Mouse (Mus musculus): ENCODE measurements around the gene Pygo1. TPM values are rescaled to one million over a fixed set of nuclear protein-coding genes. Genes with fewer than 3 reads are reported as not detected.

The Pygo1 gene
- total RNA-seq, 2 experiments from 2014 or later: 8.1 to 9.1 TPM

GRCm38 (mm10) chr9:72985250-72986220, 60.1 kb downstream of the Pygo1 start, which contains the start of the genes Ccpg1os and Ccpg1:
Gene Ccpg1os (minus strand): TSS chr9:72985382.
Gene Ccpg1 (plus strand): TSS chr9:72985429.
- DNase-seq: peak; percentile 94 to 95
- intact Hi-C loops (cut with DNase I): no loop called here

- intact Hi-C loops (cut with DNase I): no loop called here
Measured at GRCm38 (mm10) chr9:72987703-72988102, 62.3 kb downstream of the Pygo1 start.

GRCm38 (mm10) chr9:72988706-72989105, 63.3 kb downstream of the Pygo1 start:
- no peak for DNase-seq
- intact Hi-C loops (cut with DNase I): no loop called here

More at GRCm38 (mm10) chr9:72987703-72988102, 62.3 kb downstream of the Pygo1 start:
- no peak for DNase-seq

- DNase-seq: no peak
Measured at GRCm38 (mm10) chr9:72991420-72991819, 66.0 kb downstream of the Pygo1 start.

GRCm38 (mm10) chr9:72992576-72992975, 67.1 kb downstream of the Pygo1 start:
- intact Hi-C loops (cut with DNase I): no loop called here
- no peak for DNase-seq

More at GRCm38 (mm10) chr9:72991420-72991819, 66.0 kb downstream of the Pygo1 start:
- intact Hi-C loops (cut with DNase I): no loop called here

- intact Hi-C loops (cut with DNase I): no loop called here
- DNase-seq: no peak
Measured at GRCm38 (mm10) chr9:72996167-72996566, 70.7 kb downstream of the Pygo1 start.

- DNase-seq: no peak
- intact Hi-C loops (cut with DNase I): no loop called here
Measured at GRCm38 (mm10) chr9:72996806-72997205, 71.4 kb downstream of the Pygo1 start.

- intact Hi-C loops (cut with DNase I): no loop called here
Measured at GRCm38 (mm10) chr9:73000487-73000886, 75.0 kb downstream of the Pygo1 start.

GRCm38 (mm10) chr9:73001314-73002011, 76.0 kb downstream of the Pygo1 start:
- intact Hi-C loops (cut with DNase I): no loop called here
- no peak for DNase-seq

More at GRCm38 (mm10) chr9:73000487-73000886, 75.0 kb downstream of the Pygo1 start:
- no peak for DNase-seq

Other genes with a start within 250 kb of the Pygo1 start
- gene Prtg, start 118.8 kb upstream of the Pygo1 start, total RNA-seq (2021): under 1 TPM; 0.12 to 0.14 TPM
- under 1 TPM; 0.17 to 0.72 TPM for gene Dyx1c1, start 33.1 kb downstream of the Pygo1 start, total RNA-seq (2021)
- gene Gm44503, start 33.2 kb downstream of the Pygo1 start, total RNA-seq (2021): under 1 TPM; 0.14 to 0.29 TPM
- gene Ccpg1os, start 59.7 kb downstream of the Pygo1 start, total RNA-seq (2021): 1 to 10 TPM; 3.7 to 5.0 TPM
- gene Ccpg1, start 59.8 kb downstream of the Pygo1 start, total RNA-seq (2021): 10 to 100 TPM; 61.8 to 71.3 TPM
- gene Pigb, start 114.7 kb downstream of the Pygo1 start, total RNA-seq (2021): 1 to 10 TPM; 2.6 to 2.8 TPM
- gene Rab27a, start 119.2 kb downstream of the Pygo1 start, total RNA-seq (2021): 1 to 10 TPM; 5.6 to 6.7 TPM
- under 1 TPM; 0.17 to 0.22 TPM for gene Khdc3, start 176.2 kb downstream of the Pygo1 start, total RNA-seq (2021)
- not detected for gene Gm20509, start 176.8 kb downstream of the Pygo1 start, total RNA-seq (2021)
- 10 to 100 TPM; 48.5 to 56.0 TPM for gene Rsl24d1, start 187.8 kb downstream of the Pygo1 start, total RNA-seq (2021)